Mouse (Mus musculus) testis, postnatal 14 days (tissue): ENCODE results near the gene Olfr1013.

ENCODE experiments used
- DNase-seq: peaks from one replicate; pipeline ENCODE4 v3.0.0; 2021; ENCODE audit warnings: low spot score

Gene Olfr1013

DNA sequence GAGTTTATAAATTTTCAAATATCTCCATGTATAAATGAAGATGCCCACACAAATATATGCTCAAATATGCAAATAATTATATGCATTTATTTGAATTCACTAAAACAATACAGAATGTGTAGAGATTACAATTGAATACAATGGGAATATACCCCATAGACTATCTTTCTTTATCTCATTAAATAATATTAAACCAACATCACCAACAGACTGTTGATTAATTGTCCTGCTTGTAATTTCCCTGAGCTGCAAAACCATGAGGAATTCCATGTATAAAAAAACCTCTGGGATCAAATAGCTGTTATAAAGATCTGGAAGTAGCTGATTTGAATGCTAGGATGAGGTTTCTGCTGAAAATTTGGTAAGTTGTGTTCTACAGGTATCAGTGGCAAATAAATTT lies at the start of gene Olfr1013:
Olfr1013 (plus strand) TSS at position 301 of the 400 bp plus-strand sequence.
- DNase-seq, result no peak

- no peak for DNase-seq
These were observed 41.1 kb upstream of the Olfr1013 start for GRCm38 (mm10) chr2:85725793-85726192.

- DNase-seq, result no peak
These were observed 13.1 kb upstream of the Olfr1013 start for GRCm38 (mm10) chr2:85753822-85754221.

DNA sequence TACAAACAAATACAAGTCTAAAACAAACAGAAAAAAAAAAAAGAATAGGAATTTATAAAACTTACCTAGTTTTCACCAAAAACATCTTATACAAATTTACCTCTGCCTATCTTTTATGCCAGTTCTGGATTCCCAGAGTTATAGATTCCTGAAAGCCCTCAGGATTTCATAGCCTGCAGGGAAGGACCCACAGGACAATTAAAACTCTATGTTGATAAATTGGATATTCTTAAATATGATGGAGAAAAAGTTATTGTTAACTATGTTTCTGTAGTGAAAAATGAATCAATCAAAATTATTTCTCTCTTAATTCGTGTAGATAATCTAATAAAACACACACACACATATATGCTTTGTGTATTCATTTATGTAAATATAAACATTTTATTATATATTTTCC lies 4.2 kb upstream of the Olfr1013 start, which contains the start of gene Olfr1012:
Olfr1012 (minus strand) TSS at position 101 of the 400 bp plus-strand sequence.
- DNase-seq, result no peak

DNA sequence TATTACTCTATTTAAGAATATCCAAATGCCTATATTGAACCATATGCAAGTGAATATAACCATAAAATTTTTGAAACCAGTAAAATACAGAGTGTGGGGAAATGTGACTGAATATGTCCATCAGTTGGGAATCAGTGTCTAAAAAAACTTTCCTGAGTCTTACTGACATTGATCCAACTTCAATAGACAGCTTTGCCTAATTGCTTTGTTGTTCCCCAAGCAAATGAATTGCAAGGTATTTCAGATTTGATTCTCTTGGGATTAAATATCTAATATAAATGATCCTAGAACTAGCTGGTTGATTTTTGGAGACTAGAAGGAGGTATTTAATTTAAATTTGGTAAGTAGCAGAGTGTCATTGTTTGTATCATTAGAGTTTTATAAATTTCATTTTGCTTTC lies 5.5 kb downstream of the Olfr1013 start, which contains the start of gene Olfr1014:
Olfr1014 (plus strand) TSS at position 301 of the 400 bp plus-strand sequence.
- DNase-seq, result no peak

DNA sequence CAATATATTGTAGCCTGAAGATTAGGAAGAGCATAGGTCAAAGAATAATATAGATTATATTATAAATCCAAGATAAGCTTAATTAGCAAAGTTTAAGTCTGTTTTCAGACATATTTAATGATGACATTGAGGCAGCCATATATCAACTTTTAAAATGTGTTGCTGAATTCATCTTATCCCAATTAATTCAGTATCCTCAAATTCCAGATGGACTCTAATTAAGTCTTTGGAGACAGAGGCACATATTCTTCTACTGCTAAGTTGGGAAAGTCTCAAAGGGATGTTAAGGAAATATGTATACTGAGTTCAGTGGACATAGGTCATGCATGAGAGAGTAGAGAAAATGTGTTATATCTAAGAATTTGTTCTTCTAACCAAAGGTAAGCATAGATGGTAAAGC lies 14.8 kb downstream of the Olfr1013 start, which contains the start of gene Olfr1015:
Olfr1015 (plus strand) TSS at position 301 of the 400 bp plus-strand sequence.
- no peak for DNase-seq

DNA sequence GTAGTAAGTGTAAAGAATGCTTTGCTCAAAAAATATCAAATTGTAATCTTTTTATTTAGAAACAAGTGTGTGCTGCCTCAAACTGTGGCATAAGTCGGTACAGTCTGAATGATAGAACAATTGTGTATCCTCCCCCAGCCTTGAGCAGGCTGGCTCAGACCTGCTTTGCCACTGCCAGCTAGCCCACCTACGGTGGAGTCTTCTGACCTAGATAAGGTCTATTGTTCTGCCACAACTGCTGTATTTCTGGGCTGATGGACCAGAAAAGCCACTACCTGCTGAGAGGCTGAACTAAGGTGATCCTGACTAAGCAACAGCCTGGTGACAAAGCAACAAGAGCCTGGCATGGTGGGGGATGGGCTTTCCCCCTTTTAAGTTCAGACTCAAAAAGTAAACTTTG lies 25.4 kb downstream of the Olfr1013 start:
- DNase-seq, result no peak

DNA sequence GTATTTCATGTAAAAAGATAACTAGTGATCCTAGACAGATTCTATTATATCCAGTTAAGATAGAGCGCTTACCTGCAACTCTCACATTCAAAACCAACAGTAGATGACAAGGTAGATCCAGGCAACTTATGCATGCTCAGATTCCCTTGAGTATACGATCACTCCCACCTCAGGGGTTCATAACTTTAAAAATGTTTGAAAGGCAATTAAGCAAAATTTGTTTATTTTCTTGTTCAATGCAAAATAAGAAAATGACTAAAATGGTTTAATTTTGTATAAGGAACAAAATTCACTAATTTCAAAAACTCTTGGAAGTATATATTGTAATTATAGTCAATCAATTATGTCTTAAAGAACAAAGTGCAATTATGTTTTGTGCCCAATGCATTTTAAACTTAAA lies 35.5 kb downstream of the Olfr1013 start, which contains the start of gene Olfr1016:
Olfr1016 (minus strand) TSS at position 101 of the 400 bp plus-strand sequence.
- no peak for DNase-seq

DNA sequence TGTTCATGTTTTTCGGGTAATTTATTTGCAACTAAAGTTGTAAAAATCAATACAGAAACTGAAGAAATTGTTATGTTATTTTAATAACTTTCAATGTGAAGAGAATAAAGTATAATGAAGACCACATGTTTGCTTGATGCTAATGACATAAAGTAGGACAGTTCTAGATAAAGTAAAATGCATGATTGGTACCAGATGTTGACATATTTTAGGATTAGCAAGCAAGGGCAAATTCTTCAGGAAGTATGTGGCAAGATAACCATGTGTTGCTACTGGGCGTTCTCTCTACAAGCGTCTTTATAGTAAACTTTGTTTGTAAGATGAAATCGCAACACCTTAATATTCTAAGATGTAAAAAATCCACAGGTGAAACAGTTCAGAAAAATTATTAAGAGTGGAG lies 37.6 kb downstream of the Olfr1013 start:
- no peak for DNase-seq

- DNase-seq, result no peak
These were observed 51.3 kb downstream of the Olfr1013 start, which contains the start of gene Olfr1018 for GRCm38 (mm10) chr2:85818179-85818578. TSS of gene Olfr1018 (plus strand) at chr2:85818479.
